Mouse (Mus musculus): ENCODE data around the gene Gm10134. TPM values are rescaled to one million over a fixed set of nuclear protein-coding genes. Genes with fewer than 3 reads are reported as not detected.

Gm10134 gene
- total and polyA plus RNA-seq, 3 experiments, result not detected

DNA sequence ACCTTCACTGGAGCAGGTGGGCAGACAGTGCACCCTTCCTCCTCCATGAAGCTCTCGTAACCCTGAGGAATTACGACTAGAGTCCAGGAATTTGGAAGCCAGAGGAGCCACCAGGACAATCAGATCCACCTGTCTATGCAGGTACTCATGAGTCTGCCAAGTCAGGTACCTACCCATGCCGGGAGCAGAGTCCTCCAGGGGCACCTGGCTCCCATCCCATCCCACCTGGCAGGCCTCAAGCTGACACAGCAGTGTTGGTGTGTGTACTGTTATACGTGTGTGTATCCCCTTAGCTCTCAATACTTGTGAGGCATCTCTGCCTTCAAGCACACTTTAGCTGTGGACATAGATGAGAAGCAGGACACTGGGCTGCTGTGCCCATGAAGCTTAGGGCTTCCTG lies 16.3 kb downstream of the Gm10134 start:
- no peak overlapping the region for H3K27ac ChIP-seq (ENCODE audit: insufficient read depth, low read depth)
- DNase-seq (ENCODE audit: extremely low read depth), result no peak
- peaks cover 0 to 6% of the 10 kb centered on the region in 2 experiments for H3K36me3 ChIP-seq (replicated peaks in 1 of 2; ENCODE audit: control insufficient read depth in 1 of 2, insufficient read depth in 1 of 2, low read length in 1 of 2)
- no peak overlapping the region for H3K9ac ChIP-seq (ENCODE audit: insufficient read depth, low read depth)
- no peak for TF ChIP-seq RAD21 (IDR thresholded peaks at IDR 0.05; ENCODE audit: low read depth, low read length)
- TF ChIP-seq NRF1 (IDR thresholded peaks at IDR 0.05; ENCODE audit: low read depth, low read length), result no peak
- no peak for TF ChIP-seq JUND (conservative IDR thresholded peaks at IDR 0.05; ENCODE audit: low read depth, low read length)
- no peak for TF ChIP-seq MAZ (IDR thresholded peaks at IDR 0.05; ENCODE audit: low read depth, low read length)
- TF ChIP-seq TBP (conservative IDR thresholded peaks at IDR 0.05; ENCODE audit: low read depth, low read length), result no peak
- no peak for TF ChIP-seq BHLHE40 (IDR thresholded peaks at IDR 0.05; ENCODE audit: low read depth, low read length)
- no peak overlapping the region for H3K4me2 ChIP-seq (ENCODE audit: insufficient read depth, low read depth, poor library complexity, severe bottlenecking)
- H3K4me1 ChIP-seq (ENCODE audit: control insufficient read depth in 1 of 2, insufficient read depth in 2 of 2), result peaks cover 49 to 84% of the 10 kb centered on the region in 2 experiments
- no peak overlapping the region for H3K4me3 ChIP-seq (replicated peaks in 1 of 3; ENCODE audit: low read depth in 2 of 3, low read length in 2 of 3, poor library complexity in 1 of 3)
- H3K9me3 ChIP-seq (replicated peaks; ENCODE audit: low read length), result no peaks in the 10 kb centered on the region
- no peaks in the 10 kb centered on the region for H3K27me3 ChIP-seq (replicated peaks)
- dilution Hi-C loops (cut with MboI; ENCODE audit: extremely low pct_ligation_motif_present, extremely low pct_unique_long_range_greater_than_20kb, low sequenced_read_pairs) (no loop called here), in situ Hi-C loops (cut with MboI; ENCODE audit: low pct_ligation_motif_present, low pct_unique_long_range_greater_than_20kb, low sequenced_read_pairs) (no loop called here)
- no peaks in the 10 kb centered on the region for H3K79me2 ChIP-seq (replicated peaks; ENCODE audit: control insufficient read depth, extremely low read depth, insufficient read depth, poor library complexity, severe bottlenecking)

DNA sequence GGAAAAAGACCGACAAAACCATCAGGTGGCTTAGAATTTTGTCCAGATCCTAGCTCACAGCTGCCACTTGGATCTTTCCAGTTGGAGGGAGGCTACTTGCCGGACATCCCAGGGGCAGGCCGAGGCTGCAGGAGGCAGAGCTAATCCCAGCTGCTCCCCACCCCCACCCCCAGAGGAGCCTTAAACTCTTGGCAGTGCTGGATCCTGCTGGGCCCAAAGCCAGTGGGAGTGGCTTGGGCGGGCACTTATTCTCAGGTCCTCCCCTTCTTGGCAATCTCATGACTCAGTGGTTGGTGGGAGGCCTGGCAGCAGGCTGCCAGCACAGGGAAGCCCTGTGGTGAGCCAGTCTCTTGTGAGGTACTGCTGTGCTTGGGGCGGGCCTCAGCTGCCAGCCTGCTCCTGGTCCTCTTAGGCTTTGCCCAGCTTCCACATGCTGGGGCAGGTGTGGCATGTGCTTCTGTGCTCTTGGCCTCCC lies 17.8 kb downstream of the Gm10134 start:
- dilution Hi-C loops (cut with MboI; ENCODE audit: extremely low pct_ligation_motif_present, extremely low pct_unique_long_range_greater_than_20kb, low sequenced_read_pairs), result no loop called here
- H3K4me1 ChIP-seq (ENCODE audit: control insufficient read depth in 1 of 2, insufficient read depth in 2 of 2), result peaks cover 40 to 83% of the 10 kb centered on the region in 2 experiments
- peak; percentile 55 for DNase-seq (ENCODE audit: extremely low read depth)

GRCm38 (mm10) chr2:28524406-28524805 lies 18.5 kb downstream of the Gm10134 start:
- Histone ChIP-seq H3K4me1 (ENCODE audit: control insufficient read depth in 1 of 2, insufficient read depth in 2 of 2) (peaks cover 36 to 82% of the 10 kb centered on the region in 2 experiments), H3K9me3 (replicated peaks; ENCODE audit: low read length) (no peaks in the 10 kb centered on the region), H3K27me3 (replicated peaks) (no peaks in the 10 kb centered on the region), H3K79me2 (replicated peaks; ENCODE audit: control insufficient read depth, extremely low read depth, insufficient read depth, poor library complexity, severe bottlenecking) (no peaks in the 10 kb centered on the region), H3K4me3 (replicated peaks in 1 of 3; ENCODE audit: low read depth in 2 of 3, low read length in 2 of 3, poor library complexity in 1 of 3) (no peak overlapping the region), H3K27ac (ENCODE audit: insufficient read depth, low read depth) (peak overlapping the region; percentile 95), H3K4me2 (ENCODE audit: insufficient read depth, low read depth, poor library complexity, severe bottlenecking) (no peak overlapping the region), H3K36me3 (replicated peaks in 1 of 2; ENCODE audit: control insufficient read depth in 1 of 2, insufficient read depth in 1 of 2, low read length in 1 of 2) (peaks cover 0 to 8% of the 10 kb centered on the region in 2 experiments), H3K9ac (ENCODE audit: insufficient read depth, low read depth) (no peak overlapping the region)
- in situ Hi-C loops (cut with MboI; ENCODE audit: low pct_ligation_motif_present, low pct_unique_long_range_greater_than_20kb, low sequenced_read_pairs), result no loop called here
- TF ChIP-seq POLR2A (IDR thresholded peaks at IDR 0.05; ENCODE audit: low read depth, low read length), result no peak
- TF ChIP-seq CTCF (conservative IDR thresholded peaks at IDR 0.05 in 1 of 2, IDR thresholded peaks at IDR 0.05 in 1 of 2; ENCODE audit: low read depth in 2 of 2, low read length in 2 of 2), result no peak
- TF ChIP-seq CHD2 (IDR thresholded peaks at IDR 0.05; ENCODE audit: low read length), result no peak
- no peak for TF ChIP-seq GABPA (IDR thresholded peaks at IDR 0.05; ENCODE audit: insufficient replicate concordance, low read depth, low read length)
- TF ChIP-seq MXI1 (IDR thresholded peaks at IDR 0.05; ENCODE audit: low read depth, low read length), result no peak
- no peak for TF ChIP-seq MAX (IDR thresholded peaks at IDR 0.05; ENCODE audit: low read length)
- no peak for TF ChIP-seq RCOR1 (conservative IDR thresholded peaks at IDR 0.05; ENCODE audit: low read depth, low read length)
- TF ChIP-seq EP300 (IDR thresholded peaks at IDR 0.05; ENCODE audit: low read length), result no peak
- no peak for TF ChIP-seq TCF12 (IDR thresholded peaks at IDR 0.05; ENCODE audit: low read depth, low read length)
- TF ChIP-seq KAT2A (IDR thresholded peaks at IDR 0.05; ENCODE audit: insufficient replicate concordance, low read length), result no peak
- TF ChIP-seq POLR2AphosphoS2 (IDR thresholded peaks at IDR 0.05; ENCODE audit: low read depth, low read length), result no peak
- dilution Hi-C loops (cut with MboI; ENCODE audit: extremely low pct_ligation_motif_present, extremely low pct_unique_long_range_greater_than_20kb, low sequenced_read_pairs), result no loop called here
- no peak for DNase-seq (ENCODE audit: extremely low read depth)

More for the DNA sequence above, 17.8 kb downstream of the Gm10134 start:
- Histone ChIP-seq H3K36me3 (replicated peaks in 1 of 2; ENCODE audit: control insufficient read depth in 1 of 2, insufficient read depth in 1 of 2, low read length in 1 of 2) (peaks cover 0 to 8% of the 10 kb centered on the region in 2 experiments), H3K9me3 (replicated peaks; ENCODE audit: low read length) (no peaks in the 10 kb centered on the region), H3K27me3 (replicated peaks) (no peaks in the 10 kb centered on the region), H3K4me2 (ENCODE audit: insufficient read depth, low read depth, poor library complexity, severe bottlenecking) (no peak overlapping the region), H3K9ac (ENCODE audit: insufficient read depth, low read depth) (no peak overlapping the region), H3K4me3 (replicated peaks in 1 of 3; ENCODE audit: low read depth in 2 of 3, low read length in 2 of 3, poor library complexity in 1 of 3) (no peak overlapping the region), H3K27ac (ENCODE audit: insufficient read depth, low read depth) (no peak overlapping the region), H3K79me2 (replicated peaks; ENCODE audit: control insufficient read depth, extremely low read depth, insufficient read depth, poor library complexity, severe bottlenecking) (no peaks in the 10 kb centered on the region)
- TF ChIP-seq CHD2 (IDR thresholded peaks at IDR 0.05; ENCODE audit: low read length), result no peak
- no peak for TF ChIP-seq TBP (conservative IDR thresholded peaks at IDR 0.05; ENCODE audit: low read depth, low read length)
- no peak for TF ChIP-seq NRF1 (IDR thresholded peaks at IDR 0.05; ENCODE audit: low read depth, low read length)
- no peak for TF ChIP-seq ZNF384 (IDR thresholded peaks at IDR 0.05; ENCODE audit: low read depth, low read length)
- no peak for TF ChIP-seq RAD21 (IDR thresholded peaks at IDR 0.05; ENCODE audit: low read depth, low read length)
- no peak for TF ChIP-seq IRF4 (IDR thresholded peaks at IDR 0.05; ENCODE audit: low read depth, low read length)
- no peak for TF ChIP-seq MAZ (IDR thresholded peaks at IDR 0.05; ENCODE audit: low read depth, low read length)
- no peak for TF ChIP-seq GABPA (IDR thresholded peaks at IDR 0.05; ENCODE audit: insufficient replicate concordance, low read depth, low read length)
- no peak for TF ChIP-seq UBTF (IDR thresholded peaks at IDR 0.05; ENCODE audit: low read depth, low read length)
- TF ChIP-seq MYC (IDR thresholded peaks at IDR 0.05; ENCODE audit: low read depth, low read length), result no peak
- in situ Hi-C loops (cut with MboI; ENCODE audit: low pct_ligation_motif_present, low pct_unique_long_range_greater_than_20kb, low sequenced_read_pairs), result no loop called here
